Mouse (Mus musculus) thymus, adult 18-20 months (tissue): ENCODE results near the gene Gm28047.

Experiments
- DNase-seq, 2 experiments: peaks; one replicate each; pipeline ENCODE4 v3.0.0; 2022; ENCODE audit warnings: mixed read lengths in 2 of 2

Gm28047 gene

DNA sequence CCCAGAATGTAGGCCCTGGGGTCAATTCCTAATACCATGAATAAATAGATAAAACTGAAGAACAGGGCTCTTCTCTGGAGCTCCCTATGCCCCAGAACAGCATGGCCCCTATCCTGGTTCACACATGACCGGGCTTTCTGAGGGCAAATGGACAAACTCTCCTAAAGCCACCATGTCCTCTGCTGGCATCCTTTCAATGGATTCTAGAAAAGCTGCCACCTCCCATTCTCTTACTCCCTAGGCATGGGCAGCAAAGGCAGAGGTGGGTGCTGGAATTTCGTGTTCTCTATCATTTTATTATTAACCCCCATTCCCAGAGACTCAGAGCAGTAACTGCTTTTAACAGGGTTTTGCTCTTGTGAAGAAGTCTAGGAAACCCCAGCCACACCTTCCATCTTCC is 109.6 kb downstream of the Gm28047 start:
- DNase-seq = no peak

- no peak for DNase-seq
These were observed 111.9 kb downstream of the Gm28047 start for GRCm38 (mm10) chr15:102513004-102513403.

DNA sequence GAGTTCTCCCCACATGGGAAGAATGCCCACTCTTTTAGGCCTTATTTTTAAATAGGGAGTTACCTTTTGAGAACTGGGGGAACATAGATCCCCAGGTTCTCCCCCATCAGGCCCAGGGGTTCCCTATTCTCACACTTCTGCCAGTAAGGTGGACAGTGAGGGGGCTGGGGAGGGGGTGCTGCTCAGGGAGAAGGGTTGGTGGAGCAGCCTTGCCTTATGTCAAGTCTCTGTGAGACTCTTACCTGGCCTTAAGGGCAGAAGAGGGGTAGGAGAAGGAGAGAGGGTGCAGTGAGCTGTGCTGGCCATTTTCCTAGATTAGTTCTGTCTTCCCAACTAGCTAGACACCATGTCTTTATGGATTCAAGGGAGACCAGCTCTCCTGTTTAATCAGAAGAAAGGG is 112.4 kb downstream of the Gm28047 start:
- DNase-seq = no peak

GRCm38 (mm10) chr15:102512010-102512409 is 112.9 kb downstream of the Gm28047 start:
- DNase-seq = no peak

GRCm38 (mm10) chr15:102511285-102511833 is 113.5 kb downstream of the Gm28047 start:
- DNase-seq = no peak

- DNase-seq = peak; percentile 66 to 75
These were observed 114.1 kb downstream of the Gm28047 start for GRCm38 (mm10) chr15:102510590-102511284.

DNA sequence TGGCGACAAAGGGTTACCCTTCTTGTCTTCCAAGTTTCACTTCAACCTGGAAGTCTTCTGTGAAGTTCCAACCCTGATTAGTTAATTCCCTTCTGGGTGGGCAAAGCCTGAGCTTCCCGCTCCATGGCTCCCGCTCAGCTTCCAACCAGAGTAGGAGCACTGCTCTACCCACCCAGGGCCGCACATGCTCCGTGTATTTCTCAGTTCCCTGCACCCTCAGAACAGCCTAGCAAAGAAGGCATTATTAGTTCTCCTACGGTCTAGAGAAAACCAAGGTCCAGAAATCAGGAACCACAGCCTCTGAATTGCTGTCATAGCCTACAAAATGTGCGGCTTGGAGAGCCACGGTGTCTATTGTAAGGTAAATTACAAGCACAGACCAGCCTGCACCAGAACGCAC is 114.8 kb downstream of the Gm28047 start:
- DNase-seq = no peak

DNA sequence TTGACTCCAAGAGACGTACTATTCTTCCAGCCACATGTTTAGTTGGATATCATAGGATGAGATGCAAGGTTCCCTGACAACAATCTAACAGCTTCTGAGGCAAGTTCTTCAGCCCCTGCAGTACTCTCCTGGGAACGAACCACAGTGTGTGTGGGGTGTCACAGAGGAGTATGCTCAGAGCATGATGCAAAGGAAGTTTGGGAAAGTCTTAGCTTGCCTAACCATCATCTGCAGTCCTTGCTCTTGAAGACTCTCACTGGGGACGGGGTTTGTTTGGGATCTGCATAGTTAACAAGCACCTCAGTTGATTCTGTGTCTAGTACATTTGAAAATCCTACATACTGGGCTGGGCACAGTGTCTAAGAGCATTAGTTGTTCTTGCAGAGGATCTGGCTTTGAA is 116.5 kb downstream of the Gm28047 start:
- DNase-seq = no peak

DNA sequence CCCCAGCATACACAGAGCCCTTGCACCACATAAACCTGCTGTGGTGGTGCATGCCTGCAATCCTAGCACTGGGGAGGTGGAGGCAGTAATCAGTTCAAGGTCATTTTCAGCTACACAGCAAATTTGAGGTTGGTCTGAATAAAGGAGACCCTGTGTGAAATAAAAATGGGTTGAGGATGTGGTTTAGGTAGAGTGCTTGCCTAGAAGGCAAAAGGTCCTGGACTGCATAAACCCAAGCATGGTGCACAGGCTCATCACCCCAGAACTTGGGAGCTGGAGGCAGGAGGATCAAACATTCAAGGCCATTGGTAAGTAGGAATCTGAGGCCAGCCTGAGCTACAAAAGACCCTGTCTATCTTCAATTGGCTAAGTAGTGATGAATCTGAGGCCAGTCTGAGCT is 117.3 kb downstream of the Gm28047 start:
- DNase-seq = no peak

DNA sequence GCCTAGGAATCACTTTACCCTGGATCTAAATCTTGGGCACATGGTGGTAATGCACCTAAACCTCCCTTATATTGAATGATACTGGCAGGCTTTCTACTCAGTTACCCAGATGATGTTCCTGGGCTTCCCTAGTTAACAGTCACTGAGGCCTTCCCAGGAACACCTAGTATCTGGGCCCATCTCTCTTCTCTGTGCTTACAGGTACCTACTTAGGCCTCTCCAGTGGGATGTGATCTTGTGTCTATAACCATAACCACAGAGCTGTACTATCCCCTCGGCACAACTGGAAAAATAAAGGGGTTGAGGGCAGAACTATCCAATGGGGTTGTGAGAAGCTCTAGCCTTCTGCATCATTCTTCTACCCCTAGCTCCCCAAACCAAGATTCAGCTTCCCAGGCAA is 118.0 kb downstream of the Gm28047 start:
- no peak for DNase-seq

DNA sequence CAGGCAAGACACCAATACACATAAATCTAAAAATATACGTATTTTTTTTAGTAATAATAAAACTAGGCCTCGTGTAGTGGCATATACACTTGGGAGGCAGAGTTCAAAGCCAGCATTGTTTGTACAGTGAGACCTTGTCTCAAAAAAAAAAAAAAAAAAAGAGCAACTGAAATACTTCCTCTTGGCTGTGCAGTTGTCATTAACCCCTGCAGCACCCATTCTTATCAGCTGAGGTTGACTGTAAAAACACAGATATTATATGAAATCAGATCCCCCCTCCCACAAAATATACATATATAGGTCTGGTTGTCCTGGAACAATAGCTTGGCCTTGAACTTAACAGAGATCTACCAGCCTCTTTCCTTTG is 118.4 kb downstream of the Gm28047 start:
- no peak for DNase-seq

GRCm38 (mm10) chr15:102505770-102506463 is 119.0 kb downstream of the Gm28047 start:
- DNase-seq = no peak

DNA sequence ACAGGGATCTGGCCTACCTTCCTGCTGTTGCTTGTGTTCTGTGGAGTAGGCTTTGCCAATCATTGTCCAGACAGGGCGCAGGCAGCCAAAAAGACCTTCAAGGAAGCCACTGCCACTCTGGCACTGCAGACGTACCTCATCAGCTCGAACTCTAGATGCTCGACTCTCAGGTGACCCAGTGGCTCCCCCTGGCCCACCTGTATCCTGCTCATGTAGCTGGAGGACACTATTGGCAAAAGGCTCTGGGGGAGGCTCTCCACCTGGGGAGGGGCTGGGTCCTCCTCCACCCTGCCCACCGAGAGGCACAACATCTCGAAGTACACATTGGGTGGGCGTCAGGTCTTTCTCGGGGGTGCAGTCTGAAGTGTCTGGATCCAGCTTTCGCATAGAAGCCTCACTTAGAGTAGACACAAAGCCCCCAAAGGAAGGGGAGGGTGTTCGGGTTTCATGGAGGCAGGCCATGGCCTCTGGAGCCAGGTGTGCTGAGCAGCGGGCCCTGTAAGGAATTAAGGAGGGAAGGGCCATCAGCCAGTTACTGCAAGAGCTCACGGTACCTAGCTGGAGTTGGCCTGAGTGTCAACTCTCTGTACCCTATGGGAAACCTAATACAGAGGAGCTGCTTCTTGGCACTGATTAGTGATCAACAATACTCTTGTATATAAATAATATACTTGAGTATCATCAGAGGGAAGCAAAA is 119.6 kb downstream of the Gm28047 start:
- DNase-seq = no peak

DNA sequence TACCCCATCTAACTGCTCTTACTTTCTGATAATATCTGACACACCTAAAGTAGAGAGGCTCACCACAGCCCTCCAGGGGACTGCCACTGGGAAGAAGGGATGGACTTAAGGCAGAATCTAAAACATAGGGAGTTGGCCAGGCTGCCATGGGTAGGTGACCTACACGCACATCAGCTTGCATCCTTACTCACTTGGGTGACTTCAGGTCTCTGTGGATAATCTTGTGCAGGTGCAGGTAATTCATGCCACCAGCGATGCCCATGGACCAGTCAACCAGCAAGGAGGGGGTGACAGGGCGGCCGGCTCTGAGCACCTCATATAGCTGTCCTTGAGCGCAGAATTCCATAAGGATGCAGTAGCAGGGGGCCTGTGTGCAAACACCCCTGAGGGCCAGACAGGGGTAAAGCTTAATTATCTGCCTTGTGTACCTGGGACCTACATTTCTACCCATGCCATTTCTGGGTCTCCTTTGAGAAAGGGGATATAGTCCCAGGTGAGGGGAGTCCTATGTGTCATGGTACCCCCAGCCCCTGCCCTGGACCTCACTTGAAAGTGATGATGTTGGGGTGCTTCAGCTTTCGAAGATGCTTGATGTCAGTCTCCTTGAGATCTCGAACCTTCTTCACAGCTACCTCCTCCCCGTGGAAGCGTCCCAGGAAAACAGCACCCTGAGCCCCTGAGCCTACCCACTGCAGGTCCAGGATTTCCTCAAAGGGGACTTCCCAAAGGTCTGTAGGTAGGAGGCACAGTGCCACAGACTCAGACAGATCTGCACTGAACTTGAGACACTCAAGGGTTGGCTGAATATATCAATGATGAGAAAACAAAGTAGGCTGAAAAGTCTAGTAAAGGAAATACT is 120.7 kb downstream of the Gm28047 start:
- no peak for DNase-seq

GRCm38 (mm10) chr15:102503447-102503846 is 121.4 kb downstream of the Gm28047 start, which contains the start of gene Gm10337:
Gm10337 (plus strand) TSS chr15:102503722.
- no peak for DNase-seq

GRCm38 (mm10) chr15:102502254-102502840 is 122.5 kb downstream of the Gm28047 start:
- no peak for DNase-seq

- DNase-seq = no peak
These were observed 123.6 kb downstream of the Gm28047 start for GRCm38 (mm10) chr15:102501084-102501814.

GRCm38 (mm10) chr15:102500479-102500878 is 124.4 kb downstream of the Gm28047 start:
- no peak for DNase-seq

DNA sequence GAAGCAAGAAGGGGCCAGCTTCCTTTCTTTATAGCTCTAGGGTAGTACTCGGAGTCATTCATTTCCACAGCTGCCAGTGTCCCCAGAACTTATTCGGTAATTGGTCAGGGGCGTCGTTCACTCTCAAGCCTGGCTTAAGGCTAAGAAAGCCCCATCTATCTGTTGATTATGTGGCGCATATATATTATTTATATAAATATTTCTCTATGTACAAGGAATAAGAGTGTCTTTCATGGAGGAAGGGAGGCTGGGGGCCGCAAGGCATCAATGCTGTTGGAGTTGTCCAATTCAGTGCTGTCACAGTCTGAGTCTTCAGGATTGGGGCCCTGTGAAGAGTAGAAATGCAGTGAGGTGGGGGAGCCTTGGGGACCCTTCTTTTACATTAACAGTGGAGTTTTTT is 125.0 kb downstream of the Gm28047 start:
- DNase-seq = no peak

DNA sequence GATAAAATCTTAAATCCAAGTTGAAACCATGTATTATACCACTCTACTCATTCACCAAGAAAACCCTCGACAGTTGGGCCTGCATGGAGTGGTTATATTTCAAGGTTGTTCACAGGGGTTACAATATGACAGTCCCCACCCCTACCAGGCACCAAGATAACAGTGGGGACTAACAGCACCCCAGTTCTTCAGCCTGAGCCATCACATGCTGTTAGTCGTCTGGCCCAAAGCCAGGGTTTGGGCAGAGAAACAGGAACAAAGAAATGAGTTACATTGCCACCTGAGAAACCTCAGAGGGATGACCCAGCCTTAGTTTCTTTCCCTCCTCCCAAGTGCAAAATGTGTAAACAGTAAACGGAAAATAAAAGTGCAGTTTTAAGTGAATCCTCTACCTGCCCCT is 125.5 kb downstream of the Gm28047 start:
- DNase-seq = no peak

DNA sequence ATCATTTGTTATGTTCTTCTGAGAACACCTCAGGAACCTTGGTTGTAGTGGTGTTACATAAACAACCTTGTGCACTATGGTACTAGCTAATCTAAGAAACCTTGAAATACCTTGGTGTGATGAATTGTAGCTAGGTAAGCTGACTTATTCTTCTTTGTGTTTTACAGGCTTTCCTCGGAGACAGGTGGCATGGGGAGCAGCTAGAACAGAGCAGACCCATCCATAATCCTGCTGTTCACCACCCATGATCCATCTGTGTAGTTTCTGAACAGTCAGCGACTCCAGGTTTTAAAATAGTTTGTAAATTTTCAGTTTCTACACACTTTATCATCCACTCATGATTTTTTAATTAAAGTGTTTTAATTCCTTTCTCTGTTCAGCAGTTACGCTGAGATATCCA is 126.5 kb downstream of the Gm28047 start:
- DNase-seq = no peak

DNA sequence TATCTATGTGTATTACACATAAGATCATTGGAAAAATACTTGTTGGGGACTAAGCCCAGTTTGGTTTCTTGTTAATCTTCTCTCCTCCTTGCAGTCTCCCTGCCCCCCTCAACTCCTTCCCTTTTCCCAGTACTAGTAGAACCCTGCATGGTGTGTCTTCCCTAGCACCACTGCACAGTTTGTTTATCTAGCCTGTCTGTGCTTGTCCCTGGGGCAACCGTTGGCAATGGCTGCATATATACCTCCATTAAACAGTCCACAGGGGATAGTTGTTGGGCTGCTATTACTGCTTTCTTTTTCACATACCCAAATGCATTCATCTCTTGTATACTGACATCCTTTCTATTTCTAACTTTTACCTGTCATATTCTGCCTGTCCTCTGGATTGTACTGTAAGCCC is 137.2 kb downstream of the Gm28047 start:
- no peak for DNase-seq
